Mouse (Mus musculus): ENCODE results near the gene Asns. TPM values are rescaled to one million over a fixed set of nuclear protein-coding genes. Genes with fewer than 3 reads are reported as not detected.
"Not testable (repeated sequence)": the region's sequence is repeated elsewhere in the genome, so short reads cannot be mapped to it uniquely, and the experiment has no call there.

The Asns gene
- polyA plus RNA-seq, 1 experiment = not detected

- H3K27ac ChIP-seq (ENCODE audit: insufficient read depth, low read depth, low read length) = no peak overlapping the region
- no peak for TF ChIP-seq CTCF (IDR thresholded peaks at IDR 0.05; ENCODE audit: insufficient read depth, low read depth, low read length)
- no peak for TF ChIP-seq POLR2A (IDR thresholded peaks at IDR 0.05; ENCODE audit: insufficient read depth, low read depth, low read length)
- H3K4me3 ChIP-seq (ENCODE audit: insufficient read depth, low read depth, low read length) = no peak overlapping the region
- WGBS = 90% methylated on average over 5 of the region's 5 CpGs
- H3K4me1 ChIP-seq (ENCODE audit: control insufficient read depth, insufficient read depth, low read length) = no peaks in the 10 kb centered on the region
These were observed 24.7 kb downstream of the Asns start for GRCm38 (mm10) chr6:7668332-7668731.

GRCm38 (mm10) chr6:7665902-7666301 lies 27.2 kb downstream of the Asns start:
- 90% methylated on average over 4 of the region's 4 CpGs for WGBS
- not testable (repeated sequence) for H3K4me1 ChIP-seq (ENCODE audit: control insufficient read depth, insufficient read depth, low read length); H3K27ac ChIP-seq (ENCODE audit: insufficient read depth, low read depth, low read length); H3K4me3 ChIP-seq (ENCODE audit: insufficient read depth, low read depth, low read length)

GRCm38 (mm10) chr6:7661455-7661854 lies 31.6 kb downstream of the Asns start:
- WGBS = 83% methylated on average over 4 of the region's 4 CpGs

GRCm38 (mm10) chr6:7660377-7661080 lies 32.5 kb downstream of the Asns start:
- no peak for TF ChIP-seq POLR2A (IDR thresholded peaks at IDR 0.05; ENCODE audit: insufficient read depth, low read depth, low read length)
- no peak for TF ChIP-seq CTCF (IDR thresholded peaks at IDR 0.05; ENCODE audit: insufficient read depth, low read depth, low read length)
- Histone ChIP-seq H3K4me3 (ENCODE audit: insufficient read depth, low read depth, low read length) (no peak overlapping the region), H3K4me1 (ENCODE audit: control insufficient read depth, insufficient read depth, low read length) (no peaks in the 10 kb centered on the region), H3K27ac (ENCODE audit: insufficient read depth, low read depth, low read length) (no peak overlapping the region)
- 67% methylated on average over 5 of the region's 5 CpGs for WGBS

More at GRCm38 (mm10) chr6:7661455-7661854, 31.6 kb downstream of the Asns start:
- Histone ChIP-seq H3K4me1 (ENCODE audit: control insufficient read depth, insufficient read depth, low read length) (no peaks in the 10 kb centered on the region), H3K27ac (ENCODE audit: insufficient read depth, low read depth, low read length) (no peak overlapping the region), H3K4me3 (ENCODE audit: insufficient read depth, low read depth, low read length) (no peak overlapping the region)
- TF ChIP-seq POLR2A (IDR thresholded peaks at IDR 0.05; ENCODE audit: insufficient read depth, low read depth, low read length) (no peak), CTCF (IDR thresholded peaks at IDR 0.05; ENCODE audit: insufficient read depth, low read depth, low read length) (no peak)

- Histone ChIP-seq H3K4me1 (ENCODE audit: control insufficient read depth, insufficient read depth, low read length) (no peaks in the 10 kb centered on the region), H3K27ac (ENCODE audit: insufficient read depth, low read depth, low read length) (no peak overlapping the region), H3K4me3 (ENCODE audit: insufficient read depth, low read depth, low read length) (no peak overlapping the region)
- no peak for TF ChIP-seq CTCF (IDR thresholded peaks at IDR 0.05; ENCODE audit: insufficient read depth, low read depth, low read length)
- TF ChIP-seq POLR2A (IDR thresholded peaks at IDR 0.05; ENCODE audit: insufficient read depth, low read depth, low read length) = no peak
- 43% methylated on average over 1 of the region's 1 CpGs for WGBS
These were observed 36.5 kb downstream of the Asns start for GRCm38 (mm10) chr6:7656601-7657000.

- Histone ChIP-seq H3K27ac (ENCODE audit: insufficient read depth, low read depth, low read length) (no peak overlapping the region), H3K4me3 (ENCODE audit: insufficient read depth, low read depth, low read length) (no peak overlapping the region), H3K4me1 (ENCODE audit: control insufficient read depth, insufficient read depth, low read length) (no peaks in the 10 kb centered on the region)
- TF ChIP-seq POLR2A (IDR thresholded peaks at IDR 0.05; ENCODE audit: insufficient read depth, low read depth, low read length) (no peak), CTCF (IDR thresholded peaks at IDR 0.05; ENCODE audit: insufficient read depth, low read depth, low read length) (no peak)
These were observed 44.6 kb downstream of the Asns start for GRCm38 (mm10) chr6:7648458-7648857.

Other genes starting within 250 kb of the Asns start
- gene Tac1, start 138.4 kb downstream of the Asns start, polyA plus RNA-seq (2012; ENCODE audit: insufficient read depth, insufficient read length, low replicate concordance, missing spikeins) = not detected in 2 replicates
- gene C1galt1, start 151.6 kb upstream of the Asns start, polyA plus RNA-seq (2012; ENCODE audit: insufficient read depth, insufficient read length, low replicate concordance, missing spikeins) = not detected in 2 replicates